Mouse (Mus musculus): ENCODE data around the gene Fgfr2. TPM values are rescaled to one million over a fixed set of nuclear protein-coding genes. Genes with fewer than 3 reads are reported as not detected.

Fgfr2 gene
- total RNA-seq, 2 experiments from 2014 or later, result 43.7 to 44.3 TPM

DNA sequence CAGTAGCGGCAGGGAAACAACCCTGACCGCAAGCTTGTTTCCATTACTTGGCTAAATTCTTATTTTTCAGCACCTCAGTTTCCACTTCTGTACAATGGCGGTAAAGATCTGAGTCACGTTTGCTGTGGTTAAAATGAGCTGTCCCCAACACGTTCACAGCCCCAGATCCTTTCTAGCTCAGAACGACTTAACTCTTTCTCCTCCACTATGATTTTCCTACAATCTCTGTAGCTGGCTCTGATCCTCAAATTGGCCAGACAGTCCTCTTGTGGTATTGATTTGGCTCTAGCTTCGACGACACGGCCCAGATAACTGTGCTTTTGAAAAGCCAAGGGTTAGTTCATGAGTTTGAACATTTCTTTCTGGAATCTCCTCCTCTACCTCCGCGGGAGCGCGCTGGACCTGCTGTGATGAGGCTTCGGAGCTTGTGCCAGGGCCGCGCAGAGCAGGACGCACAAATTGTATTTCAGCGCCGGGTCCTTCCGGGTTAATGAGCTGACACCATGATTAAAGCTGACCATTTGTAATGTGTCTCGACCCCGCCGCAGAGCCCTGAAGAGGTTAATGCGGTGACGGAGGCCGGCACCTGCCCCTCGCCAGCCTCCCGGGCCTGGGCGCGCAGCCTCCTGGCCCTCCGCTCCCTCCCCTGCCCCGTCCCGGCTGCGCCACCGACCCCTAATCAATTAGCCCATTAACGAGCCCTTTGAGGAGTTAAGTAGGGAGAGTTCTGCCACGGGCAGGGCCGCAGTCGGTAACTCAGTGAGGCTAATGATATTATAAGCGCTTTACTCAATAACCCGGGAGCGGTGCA, 1571.0 kb downstream of the Fgfr2 start:
- DNase-seq (ENCODE audit: extremely low spot score in 1 of 2, low spot score in 1 of 2), result no peak

GRCm38 (mm10) chr7:131551471-131551870, 1571.7 kb downstream of the Fgfr2 start:
- no peak for DNase-seq (ENCODE audit: extremely low spot score in 1 of 2, low spot score in 1 of 2)

- DNase-seq (ENCODE audit: extremely low spot score in 1 of 2, low spot score in 1 of 2), result no peak
Measured at GRCm38 (mm10) chr7:131548473-131548872, 1574.7 kb downstream of the Fgfr2 start, which contains the start of gene Hmx2. TSS of gene Hmx2 (plus strand) at chr7:131548773.

DNA sequence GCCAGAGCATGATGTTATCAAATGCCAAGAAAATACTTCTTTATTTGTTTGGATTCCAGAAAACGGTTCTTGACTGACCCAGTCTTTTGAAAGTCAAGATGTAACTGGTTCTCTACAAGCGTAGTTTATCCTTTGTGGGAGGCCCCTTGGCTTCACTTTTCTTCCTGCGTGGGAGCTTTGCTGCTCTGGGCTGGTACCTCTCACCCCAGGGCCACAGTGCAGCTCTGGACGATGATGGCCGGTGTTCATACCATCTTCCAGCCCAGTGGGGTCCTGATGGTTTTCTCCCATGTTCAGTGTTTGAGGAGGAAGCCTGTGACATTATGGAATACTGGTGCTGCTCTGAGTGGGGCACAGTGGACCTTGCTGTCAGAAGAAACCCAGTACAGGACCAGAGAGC, 1575.7 kb downstream of the Fgfr2 start:
- no peak for DNase-seq (ENCODE audit: extremely low spot score in 1 of 2, low spot score in 1 of 2)

- DNase-seq (ENCODE audit: extremely low spot score in 1 of 2, low spot score in 1 of 2), result no peak
Measured at GRCm38 (mm10) chr7:131546423-131546822, 1576.7 kb downstream of the Fgfr2 start.

- DNase-seq (ENCODE audit: extremely low spot score in 1 of 2, low spot score in 1 of 2), result no peak
Measured at GRCm38 (mm10) chr7:131545701-131546385, 1577.3 kb downstream of the Fgfr2 start.

DNA sequence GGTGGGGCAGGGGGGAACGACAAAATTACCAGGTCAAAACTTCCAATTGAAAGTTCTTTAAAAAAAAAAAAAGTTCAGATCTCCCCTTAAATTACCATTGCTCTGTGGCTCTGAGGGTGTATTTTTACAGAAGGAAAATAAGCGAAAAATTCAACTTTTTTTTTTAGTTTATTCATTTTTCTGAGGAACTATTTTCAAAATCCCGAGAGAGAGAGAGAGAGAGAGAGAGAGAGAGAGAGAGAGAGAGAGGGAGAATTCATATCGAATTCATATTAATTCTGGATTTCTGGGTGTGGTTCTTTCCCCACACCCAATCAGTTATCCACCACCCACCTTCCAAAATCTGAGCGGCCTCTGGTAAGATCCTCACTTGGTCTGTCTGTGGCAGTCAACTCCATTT, 1578.3 kb downstream of the Fgfr2 start:
- DNase-seq (ENCODE audit: extremely low spot score in 1 of 2, low spot score in 1 of 2), result no peak

- DNase-seq (ENCODE audit: extremely low spot score in 1 of 2, low spot score in 1 of 2), result no peak
Measured at GRCm38 (mm10) chr7:131543623-131544481, 1579.3 kb downstream of the Fgfr2 start.

- DNase-seq (ENCODE audit: extremely low spot score in 1 of 2, low spot score in 1 of 2), result no peak
Measured at GRCm38 (mm10) chr7:131542872-131543622, 1580.1 kb downstream of the Fgfr2 start.

GRCm38 (mm10) chr7:131542115-131542871, 1580.9 kb downstream of the Fgfr2 start, which contains the start of gene Hmx3:
TSS of gene Hmx3 (plus strand) at chr7:131542867.
- DNase-seq (ENCODE audit: extremely low spot score in 1 of 2, low spot score in 1 of 2), result no peak

- no peak for DNase-seq (ENCODE audit: extremely low spot score in 1 of 2, low spot score in 1 of 2)
Measured at GRCm38 (mm10) chr7:131541184-131542114, 1581.7 kb downstream of the Fgfr2 start.

GRCm38 (mm10) chr7:131539979-131540378, 1583.2 kb downstream of the Fgfr2 start:
- DNase-seq (ENCODE audit: extremely low spot score in 1 of 2, low spot score in 1 of 2), result peak; percentile 58 to 88

GRCm38 (mm10) chr7:131503739-131504138, 1619.4 kb downstream of the Fgfr2 start:
- no peak for DNase-seq (ENCODE audit: extremely low spot score in 1 of 2, low spot score in 1 of 2)

GRCm38 (mm10) chr7:131478403-131478802, 1644.7 kb downstream of the Fgfr2 start:
- DNase-seq (ENCODE audit: extremely low spot score in 1 of 2, low spot score in 1 of 2), result no peak

GRCm38 (mm10) chr7:131477140-131477539, 1646.0 kb downstream of the Fgfr2 start:
- DNase-seq (ENCODE audit: extremely low spot score in 1 of 2, low spot score in 1 of 2), result no peak

- no peak for DNase-seq (ENCODE audit: extremely low spot score in 1 of 2, low spot score in 1 of 2)
Measured at GRCm38 (mm10) chr7:131471551-131471950, 1651.6 kb downstream of the Fgfr2 start.

DNA sequence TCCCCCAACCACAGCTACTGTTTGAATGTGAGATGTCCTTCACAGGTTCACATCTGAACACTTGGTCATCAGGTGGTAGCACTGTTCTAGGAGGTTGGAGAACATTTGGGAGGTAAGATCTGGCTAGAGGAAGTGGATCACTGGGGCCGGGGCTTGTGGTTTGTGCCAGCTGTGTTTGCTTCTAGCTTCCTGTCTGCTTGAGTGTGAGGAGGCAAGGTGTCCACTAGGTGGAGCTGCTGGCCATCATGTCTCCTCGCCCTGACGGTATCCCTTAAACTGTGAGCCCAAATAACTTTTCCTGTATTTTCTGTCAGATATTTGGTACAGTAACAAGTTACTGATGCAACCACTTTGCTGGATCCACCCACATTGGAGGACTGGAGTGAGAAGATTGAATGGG, 1653.6 kb downstream of the Fgfr2 start:
- DNase-seq (ENCODE audit: extremely low spot score in 1 of 2, low spot score in 1 of 2), result no peak

GRCm38 (mm10) chr7:131467312-131467711, 1655.8 kb downstream of the Fgfr2 start:
- no peak for DNase-seq (ENCODE audit: extremely low spot score in 1 of 2, low spot score in 1 of 2)
